Mouse (Mus musculus) heart, embryonic 11.5 days (tissue): ENCODE data around the gene Bhlhe40. TPM values are rescaled to one million over a fixed set of nuclear protein-coding genes. Genes with fewer than 3 reads are reported as not detected.

Experiments used
- ATAC-seq: fragments of 200-750 bp; cut with Nextera tagmentation; replicated peaks from 2 replicates; pipeline ENCODE4 v1.8.0; 2017; ENCODE audit warnings: moderate library complexity; ENCODE audit not compliant: insufficient number of reproducible peaks, low FRiP score, low TSS enrichment
- H3K27ac ChIP-seq: fragments of 300-500 bp; sonication (generic); 2 replicates; pipeline ENCODE4 v1.5.1; 2014; ENCODE audit warnings: mild to moderate bottlenecking, low read depth, low read length
- H3K27me3 ChIP-seq: fragments of 300-500 bp; sonication (generic); 2 replicates; pipeline ENCODE4 v1.6.1; 2014; ENCODE audit warnings: mild to moderate bottlenecking, low read length, mixed read lengths; ENCODE audit not compliant: control insufficient read depth, insufficient read depth
- H3K36me3 ChIP-seq: fragments of 300-500 bp; sonication (generic); 2 replicates; pipeline ENCODE4 v1.6.1; 2014; ENCODE audit warnings: mild to moderate bottlenecking, low read length, moderate library complexity, mixed read lengths; ENCODE audit not compliant: control insufficient read depth, insufficient read depth
- H3K4me1 ChIP-seq: fragments of 300-500 bp; sonication (generic); 2 replicates; pipeline ENCODE4 v1.6.1; 2014; ENCODE audit warnings: low read length; ENCODE audit not compliant: control insufficient read depth, insufficient read depth
- H3K4me2 ChIP-seq: fragments of 300-500 bp; sonication (generic); 2 replicates; pipeline ENCODE4 v1.6.1; 2014; ENCODE audit warnings: mild to moderate bottlenecking, moderate library complexity
- H3K4me3 ChIP-seq: fragments of 300-500 bp; sonication (generic); 2 replicates; pipeline ENCODE4 v1.5.1; 2014; ENCODE audit warnings: low read depth, low read length
- H3K9ac ChIP-seq: fragments of 300-500 bp; sonication (generic); 2 replicates; pipeline ENCODE4 v1.6.1; 2014; ENCODE audit warnings: mild to moderate bottlenecking, low read depth, low read length, moderate library complexity
- H3K9me3 ChIP-seq: fragments of 300-500 bp; sonication (generic); replicated peaks from 2 replicates; pipeline ENCODE4 v1.6.1; 2016; ENCODE audit warnings: low read length; ENCODE audit not compliant: control insufficient read depth
- WGBS: fragments of 180-500 bp; shearing (Covaris S2); extraction: QIAGEN DNeasy Blood & Tissue Kit; methylation state at CpG from one replicate; pipeline ENCODE4 v1.1.7; 2014; ENCODE audit not compliant: insufficient replicate concordance; 5-methylcytosine and 5-hydroxymethylcytosine counted together
- polyA plus RNA-seq: library from polyadenylated mRNA; unstranded; fragments of >200 nt; fragmentation: Nextera tagmentation; extraction: Ambion mirVana; gene quantifications from 2 replicates; pipeline ENCODE4 v1.2.1, GENCODE M21; 2014

Bhlhe40 gene
- polyA plus RNA-seq, 1 experiment from 2014 or later = 16.2 TPM

DNA sequence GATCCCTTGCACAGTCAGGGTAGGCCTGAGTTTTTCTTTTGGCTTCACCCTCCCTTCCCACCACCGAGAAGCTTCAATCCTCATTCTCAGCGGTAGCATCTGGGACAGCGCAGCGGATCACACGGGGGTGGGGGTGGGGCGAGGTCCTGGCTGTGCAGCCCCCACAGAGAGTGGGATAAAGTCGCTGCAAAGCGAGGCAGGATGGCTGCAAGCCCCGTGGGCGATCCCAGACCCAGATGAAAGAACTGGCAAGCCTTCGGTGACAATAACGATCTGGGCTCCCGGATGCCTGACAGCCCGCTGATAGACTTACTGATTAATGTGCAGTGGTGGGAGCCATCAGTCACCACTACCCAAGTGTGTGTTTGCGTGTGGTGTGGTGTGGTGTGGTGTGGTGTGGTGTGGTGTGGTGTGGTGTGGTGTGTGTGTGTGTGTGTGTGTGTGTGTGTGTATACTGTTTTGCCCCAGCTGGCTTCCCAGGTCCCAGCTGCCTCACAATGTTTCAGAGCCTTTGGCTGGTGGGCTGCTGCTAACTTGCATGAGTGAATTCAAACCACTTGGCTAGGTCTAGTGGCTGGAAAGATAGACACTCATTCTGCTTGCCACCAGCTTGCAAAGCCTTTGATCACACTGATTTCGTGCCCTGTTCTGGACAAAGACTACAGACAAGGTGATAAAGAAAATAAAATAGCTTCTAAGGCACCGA is 40.4 kb downstream of the Bhlhe40 start:
- peak overlapping the region; percentile 63 for H3K4me2 ChIP-seq
- no peaks in the 10 kb centered on the region for H3K27me3 ChIP-seq
- 0 out of 2 replicates have a peak overlapping the region, but pooled peaks have one; percentile 39 for H3K9ac ChIP-seq
- no peak for ATAC-seq
- H3K36me3 ChIP-seq = no peaks in the 10 kb centered on the region
- 16% methylated on average over 17 of the region's 17 CpGs for WGBS
- H3K9me3 ChIP-seq = no peaks in the 10 kb centered on the region
- H3K4me3 ChIP-seq = peak overlapping the region; percentile 14; the same call in 1 of the 2 replicates
- no peak overlapping the region for H3K27ac ChIP-seq
- peaks cover 8% of the 10 kb centered on the region for H3K4me1 ChIP-seq

DNA sequence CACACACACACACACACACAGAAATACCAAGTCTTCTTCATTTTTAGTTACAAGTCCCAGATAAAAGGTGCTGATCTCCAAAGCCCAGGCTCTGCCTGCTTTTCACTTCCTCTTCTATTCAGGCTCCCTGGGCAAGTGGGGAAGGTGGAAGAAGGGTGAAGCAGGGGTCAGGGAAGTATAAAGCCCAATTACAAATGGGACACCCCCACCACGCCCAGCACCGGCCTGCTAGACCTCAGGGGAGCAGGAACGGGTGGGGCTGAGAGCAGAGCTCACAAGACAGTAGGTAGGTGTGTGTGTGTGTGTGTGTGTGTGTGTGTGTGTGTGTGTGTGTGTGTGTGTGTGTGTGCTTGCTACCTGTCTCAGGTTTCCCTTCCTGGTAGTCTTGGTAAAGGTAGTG is 42.2 kb downstream of the Bhlhe40 start:
- ATAC-seq = no peak
- Histone ChIP-seq H3K9me3 (no peaks in the 10 kb centered on the region), H3K36me3 (no peaks in the 10 kb centered on the region), H3K4me3 (no peak overlapping the region), H3K27ac (no peak overlapping the region), H3K9ac (no peak overlapping the region), H3K27me3 (no peaks in the 10 kb centered on the region), H3K4me1 (peaks cover 7% of the 10 kb centered on the region), H3K4me2 (no peak overlapping the region)
- 57% methylated on average over 3 of the region's 3 CpGs for WGBS

DNA sequence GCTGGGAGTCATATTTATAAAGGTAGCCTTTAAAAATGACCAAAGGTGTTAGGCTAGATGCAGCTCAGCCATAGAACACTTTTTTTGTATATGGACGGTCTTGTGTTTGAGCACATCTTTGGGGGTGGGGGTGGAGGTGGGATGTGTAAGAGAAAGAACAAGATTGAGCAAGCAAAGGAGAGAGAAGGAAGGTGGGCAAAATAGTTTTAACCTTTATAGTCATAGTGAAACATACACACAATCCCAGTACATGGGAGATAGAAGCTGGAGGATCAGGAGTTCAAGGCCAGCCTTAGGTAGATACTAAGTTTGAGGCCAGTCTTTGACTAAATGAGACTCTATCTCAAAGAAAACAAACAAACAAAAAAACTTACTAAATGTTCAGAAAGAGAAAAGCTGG is 42.7 kb downstream of the Bhlhe40 start:
- H3K4me2 ChIP-seq = no peak overlapping the region
- no peak overlapping the region for H3K9ac ChIP-seq
- peaks cover 7% of the 10 kb centered on the region for H3K4me1 ChIP-seq
- H3K9me3 ChIP-seq = no peaks in the 10 kb centered on the region
- H3K4me3 ChIP-seq = no peak overlapping the region
- 83% methylated on average over 1 of the region's 1 CpGs for WGBS
- H3K27ac ChIP-seq = no peak overlapping the region
- H3K27me3 ChIP-seq = no peaks in the 10 kb centered on the region
- no peaks in the 10 kb centered on the region for H3K36me3 ChIP-seq
- ATAC-seq = no peak

DNA sequence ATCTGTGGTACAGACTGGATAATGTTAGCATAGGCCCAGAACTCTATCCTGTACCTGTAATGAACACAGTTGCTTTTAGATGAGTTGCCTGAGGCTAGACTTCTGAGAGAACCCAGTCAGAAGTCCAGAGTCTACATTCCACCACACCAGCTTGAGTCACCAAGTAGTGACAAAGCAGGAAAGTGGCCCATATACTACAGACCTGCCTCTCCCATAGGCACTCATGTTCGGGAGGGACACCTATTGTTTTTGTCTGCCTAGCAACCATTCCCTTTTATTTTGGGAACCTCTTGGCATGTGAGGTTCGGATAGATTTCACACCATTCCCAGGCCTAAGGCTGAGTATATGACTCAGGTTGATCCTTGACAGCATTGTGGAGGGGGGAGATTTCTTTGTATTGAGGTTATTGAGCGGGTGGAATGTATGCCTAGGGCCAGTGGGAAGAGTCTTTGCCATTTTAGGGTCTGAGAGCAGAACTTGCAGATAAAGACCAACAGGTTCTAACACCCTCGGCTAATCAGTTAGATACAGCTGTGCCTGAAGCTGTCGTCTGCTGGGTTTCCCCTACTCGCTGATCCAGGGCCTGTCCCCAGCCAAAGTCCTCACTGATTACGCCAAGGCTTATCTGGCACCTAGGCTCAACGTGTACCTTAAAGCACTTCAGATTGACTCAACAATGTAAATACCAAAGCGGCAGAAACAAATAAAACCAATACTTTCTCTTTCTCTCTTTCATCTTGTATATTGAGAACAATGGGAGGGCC is 44.1 kb downstream of the Bhlhe40 start:
- H3K4me3 ChIP-seq = no peak overlapping the region

DNA sequence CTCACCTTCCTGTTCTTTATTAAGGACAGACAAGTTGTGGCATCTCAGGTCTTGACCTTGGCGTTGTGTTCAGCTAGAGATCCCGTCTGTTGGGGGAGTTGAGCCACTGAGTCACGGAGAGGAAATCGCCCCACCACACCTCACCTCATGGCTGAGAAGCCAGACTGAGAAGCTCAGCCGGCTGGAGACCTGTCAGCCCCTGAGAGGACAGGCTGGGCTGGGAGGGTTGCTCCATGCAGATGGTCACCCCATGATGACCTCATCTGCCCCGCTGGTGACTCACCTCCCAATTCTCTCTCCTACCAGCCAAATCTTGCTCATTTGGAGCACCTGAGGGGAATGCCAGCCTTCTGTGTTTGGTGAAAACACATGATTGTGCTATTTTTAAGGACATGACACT is 45.5 kb downstream of the Bhlhe40 start:
- H3K4me1 ChIP-seq = peaks cover 4% of the 10 kb centered on the region; the same call in 1 of the 2 replicates
- no peaks in the 10 kb centered on the region for H3K9me3 ChIP-seq
- WGBS = 40% methylated on average over 6 of the region's 6 CpGs
- H3K27me3 ChIP-seq = no peaks in the 10 kb centered on the region
- no peak overlapping the region for H3K27ac ChIP-seq
- no peak overlapping the region for H3K4me2 ChIP-seq
- no peak overlapping the region for H3K9ac ChIP-seq
- ATAC-seq = no peak
- no peak overlapping the region for H3K4me3 ChIP-seq
- H3K36me3 ChIP-seq = no peaks in the 10 kb centered on the region

More for the DNA sequence above, 44.1 kb downstream of the Bhlhe40 start:
- Histone ChIP-seq H3K4me2 (no peak overlapping the region), H3K9ac (no peak overlapping the region), H3K9me3 (no peaks in the 10 kb centered on the region), H3K27me3 (no peaks in the 10 kb centered on the region), H3K36me3 (no peaks in the 10 kb centered on the region), H3K4me1 (peaks cover 9% of the 10 kb centered on the region), H3K27ac (no peak overlapping the region)
- ATAC-seq = no peak
- 25% methylated on average over 9 of the region's 9 CpGs for WGBS

DNA sequence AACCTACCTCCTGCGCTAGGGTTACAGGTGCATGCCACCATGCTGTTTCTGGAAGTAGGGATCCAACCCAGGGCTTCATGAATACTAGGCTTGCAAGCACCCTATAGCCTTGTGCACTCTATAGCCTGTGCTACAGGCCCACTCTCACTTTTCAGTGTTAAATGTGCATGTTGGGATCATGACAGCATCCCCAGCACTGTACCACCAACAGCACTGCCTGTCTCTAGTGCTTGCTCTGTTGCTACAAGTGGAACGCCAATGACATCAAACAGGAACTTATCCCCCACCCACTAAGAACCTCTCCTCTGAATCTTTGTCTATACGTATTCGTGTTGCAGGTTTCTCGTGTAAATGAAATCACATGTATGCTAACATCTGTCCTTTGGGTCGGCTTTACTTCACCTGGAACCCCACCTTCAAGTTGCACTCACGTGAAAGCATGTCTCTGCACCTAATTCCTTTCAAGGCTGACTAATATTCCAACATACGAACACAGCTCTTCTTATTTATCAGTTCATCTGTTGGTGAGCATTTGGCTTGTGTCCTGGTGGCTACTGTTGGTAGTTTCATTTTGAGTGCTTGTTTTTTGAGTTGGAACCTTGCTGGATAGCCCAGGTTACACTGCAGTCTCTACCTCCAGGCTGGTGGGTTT is 46.7 kb downstream of the Bhlhe40 start:
- WGBS = 84% methylated on average over 8 of the region's 8 CpGs
- Histone ChIP-seq H3K9me3 (no peaks in the 10 kb centered on the region), H3K27me3 (no peaks in the 10 kb centered on the region), H3K9ac (no peak overlapping the region), H3K4me2 (no peak overlapping the region), H3K4me1 (peaks cover 4% of the 10 kb centered on the region; the same call in 1 of the 2 replicates), H3K36me3 (no peaks in the 10 kb centered on the region), H3K27ac (no peak overlapping the region), H3K4me3 (no peak overlapping the region)
- no peak for ATAC-seq

DNA sequence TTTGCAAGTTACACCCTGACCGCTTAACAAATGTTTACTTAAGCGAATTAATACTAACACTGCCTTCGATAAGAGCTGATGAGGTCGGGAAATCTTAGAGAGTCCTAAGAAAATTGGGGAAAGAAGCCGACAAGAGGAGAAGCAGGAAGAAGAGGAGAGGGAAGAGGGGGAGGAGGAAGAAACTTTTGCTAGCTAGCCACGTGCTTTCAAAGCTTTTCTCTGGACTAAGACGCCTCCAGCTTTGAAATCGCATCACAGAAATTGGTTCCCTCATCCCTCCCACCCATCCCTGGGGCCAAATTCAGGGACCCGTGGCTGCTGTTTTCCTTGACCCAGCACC is 48.7 kb downstream of the Bhlhe40 start:
- no peak for ATAC-seq
- Histone ChIP-seq H3K9ac (no peak overlapping the region), H3K27me3 (no peaks in the 10 kb centered on the region), H3K4me1 (peaks cover 4% of the 10 kb centered on the region; the same call in 1 of the 2 replicates), H3K27ac (no peak overlapping the region), H3K4me3 (peak overlapping the region; percentile 36), H3K9me3 (no peaks in the 10 kb centered on the region), H3K4me2 (peak overlapping the region; percentile 70), H3K36me3 (no peaks in the 10 kb centered on the region)
- WGBS = 15% methylated on average over 9 of the region's 9 CpGs

DNA sequence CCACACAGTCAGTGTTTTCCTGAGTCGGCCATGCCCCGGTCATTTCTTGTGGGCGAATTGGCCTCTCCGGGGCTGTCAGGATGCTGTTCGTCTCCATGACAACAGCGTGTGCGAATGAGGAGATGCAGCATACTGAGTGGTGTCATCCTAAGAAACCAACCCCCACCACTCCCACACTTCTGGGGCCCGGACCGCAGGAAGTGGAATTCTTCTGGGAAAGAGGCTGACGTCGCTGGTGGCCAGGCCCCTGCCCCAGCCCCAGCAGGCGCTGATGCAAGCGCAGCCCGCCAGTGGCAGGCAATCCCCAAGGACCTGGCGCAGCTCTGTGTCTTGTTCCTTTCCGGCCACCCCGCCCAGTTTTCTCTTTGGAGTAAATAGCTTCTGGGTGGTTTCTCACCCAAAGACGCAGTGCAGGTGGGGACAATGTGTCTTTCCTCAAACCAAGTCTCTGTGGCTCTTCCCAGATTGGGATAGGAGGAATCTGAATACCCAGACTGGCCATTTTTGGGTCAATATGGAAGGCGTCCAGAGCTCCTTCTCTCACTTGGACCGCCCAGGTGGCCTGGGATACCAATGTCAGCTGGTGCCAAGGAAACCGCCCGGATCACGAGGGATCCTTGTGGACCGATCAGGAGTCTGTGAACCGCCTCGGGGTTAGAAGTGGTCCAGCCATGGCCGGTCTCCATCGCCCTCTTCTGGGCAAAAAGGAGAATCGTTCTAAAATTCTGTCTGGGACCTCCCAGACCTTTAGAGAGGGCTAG is 49.2 kb downstream of the Bhlhe40 start:
- Histone ChIP-seq H3K36me3 (no peaks in the 10 kb centered on the region), H3K9ac (peak overlapping the region; percentile 28; the same call in 1 of the 2 replicates), H3K4me3 (peak overlapping the region; percentile 36), H3K4me1 (peaks cover 4% of the 10 kb centered on the region; the same call in 1 of the 2 replicates), H3K27ac (no peak overlapping the region), H3K4me2 (peak overlapping the region; percentile 70), H3K9me3 (no peaks in the 10 kb centered on the region), H3K27me3 (no peaks in the 10 kb centered on the region)
- ATAC-seq = peak; percentile 58
- under 1% methylated on average over 29 of the region's 29 CpGs for WGBS
